ENCODE assay signal across 8 mouse cellular contexts in the genomic region with DNA sequence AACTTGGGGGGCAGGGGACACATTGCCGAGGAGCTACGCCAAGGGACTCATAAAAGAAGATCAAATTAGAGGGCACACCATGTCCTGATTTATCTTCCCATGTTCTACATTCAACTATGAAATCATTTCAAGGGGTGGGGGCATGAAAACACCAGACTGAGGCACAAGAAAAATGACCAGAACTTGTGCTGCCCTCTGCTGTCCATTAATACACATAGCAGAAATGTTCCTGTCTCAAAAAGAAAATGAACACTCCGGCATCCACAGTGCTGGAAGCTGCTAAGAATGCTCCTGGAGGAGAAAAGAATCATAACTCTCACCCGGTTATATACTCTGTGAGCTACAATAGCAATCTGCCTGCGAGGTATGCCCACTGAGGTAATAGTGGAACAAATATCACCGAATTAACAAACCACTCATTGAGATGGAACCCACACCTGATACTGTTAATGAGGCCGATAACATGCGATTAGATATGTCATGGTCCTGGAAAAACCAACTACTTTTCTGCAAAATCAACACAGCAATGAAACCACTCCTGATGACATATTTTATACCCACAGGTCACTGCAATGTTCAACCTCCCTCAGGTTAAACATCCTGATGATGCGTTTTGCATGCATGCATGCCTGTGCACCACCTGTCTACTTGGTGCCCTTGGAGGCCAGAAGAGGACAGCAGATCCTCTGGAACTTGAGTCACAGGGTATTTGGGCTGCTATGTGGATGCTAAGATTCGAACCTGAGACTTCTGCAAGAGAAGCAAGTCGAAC.
DNase-seq lines count a peak whose midpoint lies in the region; TF ChIP-seq lines count a peak whose summit lies in the region.

No protein-coding gene starts in this region.

- H3K4me3 ChIP-seq in lung, adult 2 months (replicated peaks; ENCODE audit: extremely low read depth, low read depth, low read length): no peak overlapping the region

- H3K4me1 ChIP-seq in lung, adult 2 months (ENCODE audit: control insufficient read depth, insufficient read depth, low read length): no peaks in the 10 kb centered on the region

- peak; percentile 29; the same call in 1 of the 2 replicates for TF ChIP-seq CTCF in lung, adult 2 months (IDR thresholded peaks at IDR 0.05; ENCODE audit: insufficient read depth, low read length)

- TF ChIP-seq POLR2A in lung, adult 2 months (IDR thresholded peaks at IDR 0.05; ENCODE audit: borderline replicate concordance, extremely low read depth, low read depth, low read length): no peak

- DNase-seq in frontal cortex, adult 2 months (ENCODE audit: extremely low spot score in 1 of 2, low spot score in 1 of 2): peak; percentile 27 to 75
- DNase-seq in frontal cortex, postnatal 10 days (ENCODE audit: low spot score in 2 of 2): no peak
- DNase-seq in lung, adult 2 months: peak; percentile 7
- DNase-seq in lung, adult 18-20 months: no peak
- DNase-seq in cerebellum, adult 9-10 months: peak; percentile 58
- DNase-seq in large intestine, adult 2 months (ENCODE audit: low read depth, low spot score): peak; percentile 8
- no peak for DNase-seq in urinary bladder, postnatal 14 days (ENCODE audit: low spot score)
- no peak for DNase-seq in right cerebral cortex, postnatal 14 days

- 59% methylated on average over 11 of the region's 11 CpGs for WGBS in lung, adult 2 months
- 53% methylated on average over 11 of the region's 11 CpGs for WGBS in large intestine, adult 2 months

Comparison
In these comparisons a context has a peak if more than half of its experiments do, and no peak if none do; other contexts are left out.
1. DNase-seq: peak in frontal cortex, adult 2 months (2 of 2), lung, adult 2 months (single experiment), cerebellum, adult 9-10 months (single experiment) and large intestine, adult 2 months (single experiment); none in frontal cortex, postnatal 10 days (0 of 2), lung, adult 18-20 months (0 of 2), urinary bladder, postnatal 14 days (single experiment) and right cerebral cortex, postnatal 14 days (single experiment).